Mouse (Mus musculus): ENCODE data around the gene Krr1. TPM values are rescaled to one million over a fixed set of nuclear protein-coding genes. Genes with fewer than 3 reads are reported as not detected.
"Not testable (repeated sequence)": the region's sequence is repeated elsewhere in the genome, so short reads cannot be mapped to it uniquely, and the experiment has no call there.

Krr1 gene
- polyA plus RNA-seq, 1 experiment from 2014 or later = 41.5 TPM

GRCm38 (mm10) chr10:111995803-111996548, 23.5 kb downstream of the Krr1 start:
- no peak overlapping the region for H3K9ac ChIP-seq
- no peaks in the 10 kb centered on the region for H3K4me1 ChIP-seq
- H3K9me3 ChIP-seq = no peaks in the 10 kb centered on the region
- H3K36me3 ChIP-seq (replicated peaks) = no peaks in the 10 kb centered on the region
- no peaks in the 10 kb centered on the region for H3K27me3 ChIP-seq (replicated peaks)
- no peak overlapping the region for H3K4me2 ChIP-seq
- H3K4me3 ChIP-seq = no peak overlapping the region
- 93% methylated on average over 11 of the region's 11 CpGs for WGBS
- no peak overlapping the region for H3K27ac ChIP-seq
- no peak for ATAC-seq (replicated peaks)

DNA sequence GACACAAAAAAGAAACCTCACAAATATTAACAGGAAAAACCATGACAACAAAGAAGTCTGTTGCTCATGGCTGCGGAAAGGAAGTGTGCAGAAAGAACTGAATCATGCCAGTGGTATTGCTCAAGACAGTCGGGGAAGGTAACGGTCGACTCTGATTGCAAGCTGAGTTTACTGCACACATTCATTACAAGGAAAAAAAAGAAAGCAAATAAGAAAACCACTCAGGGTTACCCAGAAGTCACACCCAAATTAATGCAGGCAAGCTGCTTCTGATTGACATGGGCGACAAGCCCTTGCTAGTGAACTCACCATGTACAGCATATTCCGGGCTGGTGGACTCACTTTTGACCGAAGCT, 24.1 kb downstream of the Krr1 start:
- 93% methylated on average over 7 of the region's 7 CpGs for WGBS
- no peak overlapping the region for H3K4me3 ChIP-seq
- no peak overlapping the region for H3K9ac ChIP-seq
- H3K4me2 ChIP-seq = no peak overlapping the region
- H3K27me3 ChIP-seq (replicated peaks) = no peaks in the 10 kb centered on the region
- no peaks in the 10 kb centered on the region for H3K36me3 ChIP-seq (replicated peaks)
- no peaks in the 10 kb centered on the region for H3K9me3 ChIP-seq
- H3K4me1 ChIP-seq = no peaks in the 10 kb centered on the region
- no peak overlapping the region for H3K27ac ChIP-seq
- no peak for ATAC-seq (replicated peaks)

DNA sequence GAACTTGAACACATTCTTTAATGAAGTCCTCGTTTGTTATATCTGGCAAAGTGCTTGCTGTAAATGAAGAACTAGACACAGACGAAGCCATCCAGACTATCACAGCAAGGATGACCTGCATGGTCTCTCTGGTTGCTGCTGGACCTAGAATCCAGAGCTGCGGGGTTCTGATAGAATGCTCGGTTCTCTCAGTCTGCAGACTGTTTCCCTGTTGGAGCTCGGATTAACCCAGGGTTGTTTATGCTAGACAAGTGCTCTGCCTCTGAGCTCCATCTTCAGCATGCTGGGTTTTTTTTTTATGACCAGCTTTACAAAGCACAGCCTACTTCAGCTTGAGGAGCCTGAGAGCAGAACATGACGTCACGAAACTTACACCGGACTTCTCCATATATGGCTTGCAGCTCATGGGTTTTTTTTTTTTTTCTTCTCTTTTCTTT, 24.5 kb downstream of the Krr1 start:
- H3K27ac ChIP-seq = no peak overlapping the region
- H3K9ac ChIP-seq = no peak overlapping the region
- no peaks in the 10 kb centered on the region for H3K4me1 ChIP-seq
- H3K9me3 ChIP-seq = no peaks in the 10 kb centered on the region
- no peak for ATAC-seq (replicated peaks)
- H3K4me2 ChIP-seq = no peak overlapping the region
- H3K36me3 ChIP-seq (replicated peaks) = no peaks in the 10 kb centered on the region
- no peak overlapping the region for H3K4me3 ChIP-seq
- H3K27me3 ChIP-seq (replicated peaks) = no peaks in the 10 kb centered on the region
- 80% methylated on average over 8 of the region's 8 CpGs for WGBS

DNA sequence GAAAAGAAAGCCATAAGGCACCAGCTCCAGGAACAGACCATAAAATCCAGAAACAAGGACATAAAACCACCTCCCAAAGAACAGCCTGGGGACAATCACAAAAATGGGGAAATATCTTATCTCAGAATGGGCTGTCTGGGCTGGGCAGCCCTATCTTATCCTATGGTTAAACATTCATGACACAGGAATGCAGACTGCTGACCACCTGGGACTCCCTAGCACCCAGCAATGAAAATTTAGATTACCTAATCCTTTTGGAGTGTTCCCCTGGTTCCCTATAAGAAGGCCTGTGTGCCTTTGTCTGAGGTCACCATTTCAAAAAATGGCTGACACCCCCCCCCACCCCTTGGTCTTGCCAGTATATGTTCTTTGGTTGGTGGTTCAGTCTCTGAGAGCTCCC, 25.2 kb downstream of the Krr1 start:
- no peak for ATAC-seq (replicated peaks)
- Histone ChIP-seq H3K36me3 (replicated peaks) (no peaks in the 10 kb centered on the region), H3K4me3 (no peak overlapping the region)

GRCm38 (mm10) chr10:111999765-112000164, 27.3 kb downstream of the Krr1 start:
- 59% methylated on average over 3 of the region's 3 CpGs for WGBS
- no peak overlapping the region for H3K27ac ChIP-seq

More for the DNA sequence above, 25.2 kb downstream of the Krr1 start:
- Histone ChIP-seq H3K4me2 (no peak overlapping the region), H3K9me3 (no peaks in the 10 kb centered on the region), H3K4me1 (no peaks in the 10 kb centered on the region), H3K27me3 (replicated peaks) (no peaks in the 10 kb centered on the region), H3K27ac (no peak overlapping the region), H3K9ac (no peak overlapping the region)

DNA sequence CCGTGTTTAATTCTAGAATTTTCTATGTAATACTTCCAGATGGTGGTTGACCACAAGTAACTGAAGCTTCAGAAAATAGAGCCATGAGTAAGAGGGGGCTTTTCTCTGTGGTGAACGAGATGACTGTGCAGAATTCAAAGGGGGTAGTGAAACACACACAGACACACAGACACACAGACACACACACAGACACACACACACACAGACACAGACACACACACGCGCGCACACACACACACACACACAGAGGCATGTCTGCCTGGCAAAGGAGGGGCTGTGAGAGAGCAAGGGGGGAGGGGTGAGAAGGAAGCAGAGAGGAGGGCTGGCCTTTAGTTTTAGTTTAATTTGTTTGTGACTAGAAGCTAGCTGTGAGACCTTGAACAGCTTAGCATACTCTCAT, 28.1 kb downstream of the Krr1 start:
- ATAC-seq (replicated peaks) = no peak

More at GRCm38 (mm10) chr10:111999765-112000164, 27.3 kb downstream of the Krr1 start:
- H3K4me3 ChIP-seq = no peak overlapping the region
- no peak overlapping the region for H3K9ac ChIP-seq
- H3K9me3 ChIP-seq = no peaks in the 10 kb centered on the region
- H3K27me3 ChIP-seq (replicated peaks) = no peaks in the 10 kb centered on the region
- no peaks in the 10 kb centered on the region for H3K4me1 ChIP-seq
- H3K36me3 ChIP-seq (replicated peaks) = no peaks in the 10 kb centered on the region
- H3K4me2 ChIP-seq = no peak overlapping the region
- no peak for ATAC-seq (replicated peaks)

DNA sequence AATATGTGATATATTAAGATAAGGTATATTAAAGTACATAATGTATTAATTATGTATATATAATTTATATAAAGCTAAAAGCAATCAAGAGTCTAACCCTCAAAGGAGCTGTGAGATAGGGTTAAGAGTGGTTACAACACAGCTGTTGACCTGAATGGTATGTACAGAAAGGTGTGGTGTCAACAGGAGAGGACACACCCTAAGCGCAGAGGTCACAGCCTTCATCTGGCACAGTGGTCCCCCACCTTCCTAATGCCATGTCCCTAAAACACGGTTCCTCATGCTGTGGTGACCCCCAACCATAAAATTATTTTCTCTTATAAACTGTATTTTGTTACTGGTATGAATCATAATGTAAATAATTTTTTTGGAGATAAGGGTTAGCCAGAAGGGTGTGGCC, 28.9 kb downstream of the Krr1 start:
- no peak overlapping the region for H3K4me3 ChIP-seq
- no peak for ATAC-seq (replicated peaks)
- H3K36me3 ChIP-seq (replicated peaks) = no peaks in the 10 kb centered on the region
- no peak overlapping the region for H3K4me2 ChIP-seq
- 91% methylated on average over 2 of the region's 2 CpGs for whole genome bisulfite sequencing
- H3K4me1 ChIP-seq = no peaks in the 10 kb centered on the region
- no peaks in the 10 kb centered on the region for H3K27me3 ChIP-seq (replicated peaks)
- no peaks in the 10 kb centered on the region for H3K9me3 ChIP-seq
- H3K27ac ChIP-seq = no peak overlapping the region
- H3K9ac ChIP-seq = no peak overlapping the region

More for the DNA sequence above, 28.1 kb downstream of the Krr1 start:
- no peaks in the 10 kb centered on the region for H3K9me3 ChIP-seq
- H3K9ac ChIP-seq = no peak overlapping the region
- no peak overlapping the region for H3K27ac ChIP-seq
- H3K4me2 ChIP-seq = no peak overlapping the region
- H3K36me3 ChIP-seq (replicated peaks) = no peaks in the 10 kb centered on the region
- no peak overlapping the region for H3K4me3 ChIP-seq
- H3K4me1 ChIP-seq = no peaks in the 10 kb centered on the region
- 87% methylated on average over 5 of the region's 5 CpGs for WGBS
- H3K27me3 ChIP-seq (replicated peaks) = no peaks in the 10 kb centered on the region

DNA sequence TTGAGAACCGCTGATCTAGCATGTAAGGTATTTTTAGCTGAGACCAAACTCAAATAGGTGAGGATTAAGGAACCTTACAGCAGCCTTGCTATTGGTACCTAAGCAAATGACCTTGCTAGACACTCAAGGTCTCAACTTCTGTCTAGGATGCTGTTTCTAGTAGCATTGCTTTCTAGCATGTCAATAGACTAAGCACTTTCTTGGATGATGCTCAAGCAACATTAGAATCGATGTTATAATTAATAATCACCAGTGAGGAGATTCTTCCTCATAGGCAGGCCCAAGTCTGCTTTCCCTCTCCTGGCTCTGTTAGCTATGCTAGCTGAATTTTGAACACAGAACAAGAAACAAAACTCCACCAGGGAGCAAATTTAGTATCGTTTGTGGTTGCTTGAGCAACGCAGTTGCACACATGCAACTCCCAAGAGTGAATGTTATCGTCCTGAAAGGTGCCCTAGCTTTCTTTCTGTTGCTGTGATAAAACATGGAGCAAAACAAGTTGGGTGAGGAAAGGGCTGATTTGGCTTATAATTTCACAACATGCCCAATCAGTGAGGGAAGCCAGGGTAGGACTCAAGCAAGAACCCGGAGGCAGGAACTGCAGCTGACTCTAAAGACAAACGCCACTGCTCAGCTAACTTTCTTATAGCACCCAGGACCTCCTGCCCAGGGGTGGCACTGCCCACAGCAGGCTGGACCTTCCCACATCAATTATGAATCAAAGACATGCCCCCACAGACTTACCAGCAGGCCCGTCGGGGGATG, 29.5 kb downstream of the Krr1 start:
- Histone ChIP-seq H3K4me3 (no peak overlapping the region), H3K4me2 (no peak overlapping the region), H3K36me3 (replicated peaks) (no peaks in the 10 kb centered on the region), H3K27me3 (replicated peaks) (no peaks in the 10 kb centered on the region), H3K9ac (no peak overlapping the region), H3K9me3 (no peaks in the 10 kb centered on the region), H3K4me1 (no peaks in the 10 kb centered on the region), H3K27ac (no peak overlapping the region)
- WGBS = 89% methylated on average over 9 of the region's 9 CpGs
- ATAC-seq (replicated peaks) = no peak

DNA sequence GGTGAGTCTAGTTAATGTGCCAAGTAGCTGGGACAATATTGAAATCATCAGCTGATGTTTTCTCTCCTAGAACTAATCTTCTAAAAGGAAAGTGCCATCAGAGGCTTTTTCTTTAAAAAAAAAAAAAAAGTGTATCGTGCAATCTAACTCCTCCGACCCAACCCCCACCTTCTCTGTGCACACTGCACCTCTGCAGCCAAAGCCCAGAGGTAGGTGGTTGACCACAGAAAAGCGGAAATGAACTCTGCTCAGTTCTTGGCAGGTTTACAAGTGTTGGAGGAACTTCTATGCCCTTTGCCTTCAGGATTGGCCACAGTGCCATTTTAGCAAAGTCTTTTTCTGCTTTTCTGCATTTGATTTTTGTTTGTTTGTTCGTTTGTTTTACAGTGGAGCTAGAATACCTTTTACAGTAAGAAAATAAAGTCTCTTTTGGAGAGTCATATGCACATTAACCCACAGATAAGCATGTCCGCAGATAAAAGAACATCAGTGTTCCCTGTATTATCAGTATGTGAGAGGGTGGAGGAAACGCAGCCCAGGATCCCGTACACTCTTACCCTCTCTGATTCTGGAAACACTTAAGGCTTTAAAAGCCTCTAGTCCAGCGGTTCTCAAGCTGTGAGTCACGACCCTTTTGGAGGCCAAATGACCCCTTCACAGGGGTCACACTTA, 30.2 kb downstream of the Krr1 start, which contains the start of gene Glipr1:
Gene Glipr1 (minus strand): TSS at position 88 of the 672 bp plus-strand sequence.
- no peaks in the 10 kb centered on the region for H3K27me3 ChIP-seq (replicated peaks)
- H3K9me3 ChIP-seq = no peaks in the 10 kb centered on the region
- H3K9ac ChIP-seq = no peak within 1 kb of the TSS
- WGBS = 72% methylated on average over 9 of the region's 9 CpGs
- no peak within 1 kb of the TSS for H3K27ac ChIP-seq
- no peak within 1 kb of the TSS for H3K4me2 ChIP-seq
- no peak for ATAC-seq (replicated peaks)
- no peaks in the 10 kb centered on the region for H3K36me3 ChIP-seq (replicated peaks)
- H3K4me1 ChIP-seq = no peaks in the 10 kb centered on the region
- no peak within 1 kb of the TSS for H3K4me3 ChIP-seq

GRCm38 (mm10) chr10:112009511-112009910, 37.0 kb downstream of the Krr1 start:
- H3K36me3 ChIP-seq (replicated peaks); H3K4me1 ChIP-seq; H3K4me2 ChIP-seq; H3K9ac ChIP-seq; H3K9me3 ChIP-seq; H3K4me3 ChIP-seq; H3K27me3 ChIP-seq (replicated peaks); H3K27ac ChIP-seq; ATAC-seq (replicated peaks): not testable (repeated sequence)
- WGBS = 84% methylated on average over 1 of the region's 1 CpGs

GRCm38 (mm10) chr10:112023585-112023984, 51.1 kb downstream of the Krr1 start:
- ATAC-seq (replicated peaks) = no peak
- 76% methylated on average over 2 of the region's 2 CpGs for WGBS
- Histone ChIP-seq H3K27ac (no peak overlapping the region), H3K9ac (no peak overlapping the region), H3K36me3 (replicated peaks) (no peaks in the 10 kb centered on the region), H3K9me3 (no peaks in the 10 kb centered on the region), H3K4me1 (no peaks in the 10 kb centered on the region), H3K4me3 (no peak overlapping the region), H3K4me2 (no peak overlapping the region), H3K27me3 (replicated peaks) (no peaks in the 10 kb centered on the region)

GRCm38 (mm10) chr10:112028689-112029088, 56.2 kb downstream of the Krr1 start:
- not testable (repeated sequence) for H3K4me2 ChIP-seq; H3K4me1 ChIP-seq; ATAC-seq (replicated peaks); H3K9ac ChIP-seq; H3K9me3 ChIP-seq; H3K27me3 ChIP-seq (replicated peaks); H3K36me3 ChIP-seq (replicated peaks); H3K4me3 ChIP-seq; H3K27ac ChIP-seq
- 60% methylated on average over 3 of the region's 3 CpGs for WGBS

Measured in midbrain, embryonic 15.5 days (tissue).